Mouse (Mus musculus) liver, adult 2 months (tissue): ENCODE results near the gene Mpp2. TPM values are rescaled to one million over a fixed set of nuclear protein-coding genes. Genes with fewer than 3 reads are reported as not detected.

ENCODE experiments used
- DNase-seq: peaks from one replicate; pipeline ENCODE4 v3.0.0-alpha.2; 2011; ENCODE audit warnings: low read depth, low spot score; ENCODE audit errors: extremely low read depth
- H3K27ac ChIP-seq: fragments of 200-500 bp; replicated peaks from 2 replicates; pipeline ENCODE4 v1.5.1; 2012; ENCODE audit warnings: low read depth, mild to moderate bottlenecking, control low read depth, inconsistent platforms, low read length; ENCODE audit not compliant: insufficient read depth
- H3K27me3 ChIP-seq: fragments of 200-500 bp; 2 replicates; pipeline ENCODE4 v1.6.1; 2012; ENCODE audit warnings: mild to moderate bottlenecking, moderate library complexity, low read length, inconsistent platforms; ENCODE audit not compliant: control insufficient read depth, insufficient read depth
- H3K36me3 ChIP-seq: fragments of 200-500 bp; 2 replicates; pipeline ENCODE4 v1.6.1; 2012; ENCODE audit warnings: low read length, inconsistent platforms; ENCODE audit not compliant: control insufficient read depth, insufficient read depth
- H3K4me1 ChIP-seq: fragments of 200-500 bp; 2 replicates; pipeline ENCODE4 v1.6.1; 2011; ENCODE audit warnings: low read length; ENCODE audit not compliant: control insufficient read depth, insufficient read depth
- H3K4me3 ChIP-seq: fragments of 200-500 bp; 2 replicates; pipeline ENCODE4 v1.5.1; 2011; ENCODE audit warnings: low read depth, mild to moderate bottlenecking, control low read depth, low read length, moderate library complexity; ENCODE audit not compliant: insufficient read depth
- H3K79me2 ChIP-seq: fragments of 200-500 bp; 2 replicates; pipeline ENCODE4 v1.6.1; 2012; ENCODE audit warnings: inconsistent platforms, mild to moderate bottlenecking, low read length, moderate library complexity; ENCODE audit not compliant: control insufficient read depth, insufficient read depth
- H3K9ac ChIP-seq: fragments of 200-500 bp; 2 replicates; pipeline ENCODE4 v1.6.1; 2012; ENCODE audit warnings: low read depth, mild to moderate bottlenecking, control low read depth, inconsistent platforms, low read length
- CTCF ChIP-seq: fragments of 200-500 bp; IDR thresholded peaks from 2 replicates; pipeline ENCODE4 v1.5.1; 2011; ENCODE audit warnings: low read depth, low read length, control low read depth
- POLR2A ChIP-seq: fragments of 200-500 bp; IDR thresholded peaks from 2 replicates; pipeline ENCODE4 v1.6.1; 2011; ENCODE audit warnings: low read length, control low read depth; ENCODE audit not compliant: insufficient read depth; ENCODE audit errors: extremely low read depth
- WGBS: fragments of 180-500 bp; shearing (Covaris S2); methylation state at CpG from one replicate; pipeline ENCODE4 v1.1.7; 2018; 5-methylcytosine and 5-hydroxymethylcytosine counted together
- polyA plus RNA-seq: library from polyadenylated mRNA; depleted of rRNA; stranded (reverse); fragments of >200 nt; gene quantifications from 2 replicates; pipeline ENCODE4 v1.2.3, GENCODE M21; 2012
- total RNA-seq: library from RNA; depleted of rRNA; stranded (reverse); fragments of >200 nt; gene quantifications from 2 replicates; pipeline ENCODE4 v1.2.3, GENCODE M21; 2014

The Mpp2 gene
- total and polyA plus RNA-seq, 2 experiments, result under 0.01 to 0.20 TPM

DNA sequence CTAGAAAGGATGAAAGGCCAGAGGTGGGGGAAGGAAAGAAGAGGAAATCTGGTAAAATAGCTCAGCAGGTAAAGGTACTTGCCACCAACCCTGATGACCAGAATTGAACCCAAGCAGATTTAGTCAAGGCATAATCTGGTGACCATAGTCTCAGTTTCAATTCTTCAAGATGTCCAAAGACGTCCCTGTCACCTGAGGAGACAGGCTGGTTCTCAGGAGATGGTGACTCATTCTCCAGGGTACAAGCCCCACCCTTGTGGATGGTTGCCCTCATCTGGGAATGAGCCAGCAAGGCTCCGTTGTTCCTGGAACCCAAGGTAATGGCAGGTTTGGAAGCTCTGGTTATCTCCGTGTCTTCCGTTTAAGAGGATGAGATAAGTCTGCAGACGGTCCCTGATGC, 23.3 kb upstream of the Mpp2 start:
- WGBS, result 73% methylated on average over 5 of the region's 5 CpGs
- Histone ChIP-seq H3K36me3 (no peaks in the 10 kb centered on the region), H3K27me3 (no peaks in the 10 kb centered on the region), H3K4me3 (no peak overlapping the region), H3K27ac (no peak overlapping the region), H3K79me2 (no peaks in the 10 kb centered on the region), H3K9ac (no peak overlapping the region), H3K4me1 (no peaks in the 10 kb centered on the region)
- no peak for TF ChIP-seq CTCF
- TF ChIP-seq POLR2A, result no peak
- no peak for DNase-seq

DNA sequence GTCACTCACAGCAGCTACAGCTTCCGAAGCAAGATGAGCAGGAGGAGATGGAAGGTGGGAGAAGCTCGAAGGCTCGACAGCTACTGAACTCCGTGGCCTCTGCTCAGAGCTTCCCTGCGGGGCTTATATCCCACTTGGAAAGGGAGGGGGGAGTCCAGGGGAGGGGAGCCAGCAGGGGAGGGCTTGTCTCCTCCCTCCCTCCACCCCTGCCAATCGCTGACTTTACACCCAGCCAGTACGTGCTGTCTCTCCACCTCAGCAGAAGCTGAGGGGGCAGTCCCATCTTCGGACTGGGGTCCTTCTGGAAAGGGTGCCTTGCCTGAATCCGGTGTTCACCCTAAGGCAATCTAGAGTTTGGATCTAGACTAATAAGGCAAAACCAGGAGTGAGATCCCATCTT, 19.4 kb upstream of the Mpp2 start, which contains the start of gene Pyy:
TSS of gene Pyy (minus strand) at position 101 of the 400 bp plus-strand sequence.
- no peak within 1 kb of the TSS for H3K9ac ChIP-seq
- no peaks in the 10 kb centered on the region for H3K36me3 ChIP-seq
- peaks cover 3% of the 10 kb centered on the region; the same call in 1 of the 2 replicates for H3K27me3 ChIP-seq
- no peaks in the 10 kb centered on the region for H3K79me2 ChIP-seq
- no peak within 1 kb of the TSS for H3K27ac ChIP-seq
- no peak for TF ChIP-seq CTCF
- DNase-seq, result no peak
- H3K4me3 ChIP-seq, result no peak within 1 kb of the TSS
- no peaks in the 10 kb centered on the region for H3K4me1 ChIP-seq
- 15% methylated on average over 9 of the region's 9 CpGs for WGBS

DNA sequence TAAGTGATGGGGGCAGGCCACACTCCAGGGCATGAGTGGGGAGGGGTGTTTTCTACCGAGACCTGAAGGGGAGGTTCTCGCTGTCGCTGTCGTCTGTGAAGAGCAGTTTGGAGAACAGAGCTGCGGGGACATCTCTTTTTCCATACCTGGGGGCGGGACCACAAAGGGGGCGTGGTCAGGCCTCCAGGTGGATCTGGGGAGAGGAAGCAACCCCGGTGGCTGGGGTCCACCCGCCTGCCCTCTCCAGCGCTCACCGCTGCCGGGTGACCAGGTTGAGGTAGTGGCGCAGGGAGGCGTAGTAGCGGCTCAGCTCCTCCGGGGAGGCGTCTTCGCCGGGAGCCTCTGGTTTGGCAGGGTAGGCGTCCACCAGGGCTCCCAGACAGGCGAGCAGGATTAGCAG, 18.6 kb upstream of the Mpp2 start:
- H3K36me3 ChIP-seq, result no peaks in the 10 kb centered on the region
- H3K4me1 ChIP-seq, result no peaks in the 10 kb centered on the region
- no peaks in the 10 kb centered on the region for H3K79me2 ChIP-seq
- no peak for DNase-seq
- H3K9ac ChIP-seq, result no peak overlapping the region
- no peak overlapping the region for H3K27ac ChIP-seq
- TF ChIP-seq CTCF (no peak), POLR2A (no peak)
- 6% methylated on average over 21 of the region's 21 CpGs for WGBS
- no peak overlapping the region for H3K4me3 ChIP-seq
- peaks cover 3% of the 10 kb centered on the region; the same call in 1 of the 2 replicates for H3K27me3 ChIP-seq

- TF ChIP-seq CTCF (peak; percentile 83), POLR2A (no peak)
- H3K9ac ChIP-seq, result no peak overlapping the region
- DNase-seq, result peak; percentile 18
- no peaks in the 10 kb centered on the region for H3K36me3 ChIP-seq
- H3K27me3 ChIP-seq, result peaks cover 3% of the 10 kb centered on the region; the same call in 1 of the 2 replicates
- no peaks in the 10 kb centered on the region for H3K79me2 ChIP-seq
- no peak overlapping the region for H3K27ac ChIP-seq
- no peaks in the 10 kb centered on the region for H3K4me1 ChIP-seq
- no peak overlapping the region for H3K4me3 ChIP-seq
- WGBS, result 18% methylated on average over 17 of the region's 17 CpGs
Observed at GRCm38 (mm10) chr11:102102485-102103258, 14.4 kb upstream of the Mpp2 start.

DNA sequence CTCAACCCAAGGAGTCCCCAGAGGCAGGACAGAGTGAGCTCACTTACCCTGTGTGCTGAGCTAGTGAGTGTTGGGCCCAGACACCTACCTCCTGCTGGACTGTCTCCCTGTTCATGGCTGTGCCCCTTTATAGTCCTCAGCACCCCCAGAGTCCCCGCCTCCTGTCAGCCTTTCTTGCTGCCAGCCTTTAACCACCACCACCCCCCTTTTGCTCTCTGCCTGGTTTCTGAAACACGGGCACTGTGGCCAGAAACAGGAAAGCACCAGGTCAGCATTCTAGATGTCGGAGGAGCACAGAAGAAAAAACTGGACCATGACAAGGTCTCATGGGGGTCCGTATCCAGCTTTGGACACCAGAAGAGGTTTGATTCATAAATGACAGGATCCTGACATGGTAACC, 12.9 kb upstream of the Mpp2 start, which contains the start of gene Ppy:
TSS of gene Ppy (minus strand) at position 101 of the 400 bp plus-strand sequence.
- Histone ChIP-seq H3K27ac (no peak within 1 kb of the TSS), H3K36me3 (no peaks in the 10 kb centered on the region), H3K79me2 (no peaks in the 10 kb centered on the region), H3K9ac (no peak within 1 kb of the TSS), H3K27me3 (peaks cover 1% of the 10 kb centered on the region; the same call in 1 of the 2 replicates), H3K4me1 (0 out of 2 replicates have a peak, but pooled peaks cover 3% of the 10 kb centered on the region), H3K4me3 (no peak within 1 kb of the TSS)
- WGBS, result 84% methylated on average over 4 of the region's 4 CpGs
- TF ChIP-seq CTCF (no peak), POLR2A (no peak)
- DNase-seq, result no peak

DNA sequence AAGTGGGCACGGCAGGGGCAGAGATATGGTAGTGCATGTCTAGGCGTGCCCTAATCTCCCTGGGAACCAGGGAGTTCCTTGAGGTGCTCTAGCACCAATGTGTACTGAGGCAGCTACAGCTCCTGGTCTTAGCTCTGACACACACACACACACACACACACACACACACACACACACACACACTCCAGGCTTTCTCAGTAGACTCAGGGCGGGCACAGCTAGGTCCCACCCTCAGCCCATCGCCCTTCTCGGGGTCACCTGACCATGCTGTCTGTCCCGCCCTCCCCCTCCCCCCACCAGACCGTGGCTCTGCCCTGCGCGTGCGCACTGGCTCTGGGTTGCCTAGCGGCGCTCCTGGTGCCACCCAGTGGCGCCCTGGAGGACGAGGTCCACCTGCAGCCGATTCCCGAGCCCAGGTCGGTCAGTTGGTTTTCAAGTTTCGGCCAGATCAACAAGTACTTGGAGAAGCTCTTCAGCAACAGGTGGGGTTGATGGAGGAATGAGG, 8.6 kb upstream of the Mpp2 start:
- Histone ChIP-seq H3K4me1 (0 out of 2 replicates have a peak, but pooled peaks cover 3% of the 10 kb centered on the region), H3K9ac (no peak overlapping the region), H3K36me3 (no peaks in the 10 kb centered on the region), H3K27me3 (no peaks in the 10 kb centered on the region), H3K4me3 (no peak overlapping the region), H3K27ac (no peak overlapping the region), H3K79me2 (no peaks in the 10 kb centered on the region)
- 2% methylated on average over 18 of the region's 18 CpGs for WGBS
- TF ChIP-seq POLR2A (no peak), CTCF (peak; percentile 70)
- DNase-seq, result peak; percentile 64
